Mouse (Mus musculus) Patski (cell line): ENCODE results near the gene Gm20075. TPM values are rescaled to one million over a fixed set of nuclear protein-coding genes. Genes with fewer than 3 reads are reported as not detected.
"Not testable (repeated sequence)": the region's sequence is repeated elsewhere in the genome, so short reads cannot be mapped to it uniquely, and the experiment has no call there.

Source experiments
- ATAC-seq: fragments of 100-300 bp; one replicate; pipeline ENCODE4 v1.8.0; 2021
- CTCF ChIA-PET: fragments of 350-600 bp; sonication (Branson Sonifier 250); formaldehyde crosslinking; loops from one replicate; lab custom pipeline; 2022; ENCODE audit warnings: inconsistent platforms; lab: Charles Lee
- POLR2A ChIA-PET: fragments of 350-600 bp; sonication (Branson Sonifier 250); formaldehyde crosslinking; loops from one replicate; lab custom pipeline; 2022; ENCODE audit warnings: antibody characterized with exemption, inconsistent platforms; lab: Charles Lee
- DNase-seq: peaks from one replicate; pipeline ENCODE4 v3.0.0-alpha.2; 2011; ENCODE audit warnings: low read depth, low spot score
- H3K27me3 ChIP-seq: fragments of 371-371 bp; one replicate; pipeline ENCODE4 v1.5.1; 2021
- CTCF ChIP-seq: fragments of 100-300 bp; IDR thresholded peaks from one replicate; pipeline ENCODE4 v1.5.1; 2021
- in situ Hi-C: fragments of 300-500 bp; cut with MboI; formaldehyde crosslinking; loops from 3 replicates; pipeline ENCODE4 v1.11.1; 2018; ENCODE audit warnings: low pct_unique_long_range_greater_than_20kb, mixed read lengths
- polyA plus RNA-seq: library from polyadenylated mRNA; unstranded; gene quantifications from one replicate; pipeline ENCODE4 v1.2.3, GENCODE M21; 2021

Gm20075 gene
- 26.4 TPM for polyA plus RNA-seq

GRCm38 (mm10) chr13:96081276-96081675 lies at the start of gene Gm20075:
Gm20075 (minus strand) TSS chr13:96081376.
- H3K27me3 ChIP-seq: peaks cover 11% of the 10 kb centered on the region
- ATAC-seq, in situ Hi-C loops, POLR2A ChIA-PET, CTCF ChIA-PET, DNase-seq: not testable (repeated sequence)

- POLR2A ChIA-PET: no interaction called here
Observed at GRCm38 (mm10) chr13:96129081-96129480, 47.9 kb upstream of the Gm20075 start.

GRCm38 (mm10) chr13:96126669-96127068 lies 45.5 kb upstream of the Gm20075 start:
- TF ChIP-seq CTCF: no peak
- CTCF ChIA-PET: no interaction called here
- DNase-seq (no peak), ATAC-seq (no peak)
- POLR2A ChIA-PET: interaction anchor here (0.7 kb wide), 1 partner anchor 65 kb away, joined by 3 read pairs; no protein-coding TSS in a partner anchor
- H3K27me3 ChIP-seq: peaks cover 33% of the 10 kb centered on the region
- in situ Hi-C loops: no loop called here

More at GRCm38 (mm10) chr13:96129081-96129480, 47.9 kb upstream of the Gm20075 start:
- peaks cover 48% of the 10 kb centered on the region for H3K27me3 ChIP-seq
- TF ChIP-seq CTCF: no peak
- in situ Hi-C loops: no loop called here
- CTCF ChIA-PET: no interaction called here
- no peak for ATAC-seq
- no peak for DNase-seq

GRCm38 (mm10) chr13:96125011-96125410 lies 43.8 kb upstream of the Gm20075 start:
- TF ChIP-seq CTCF: no peak
- CTCF ChIA-PET: no interaction called here
- ATAC-seq (no peak), DNase-seq (no peak)
- in situ Hi-C loops: no loop called here
- H3K27me3 ChIP-seq: peaks cover 17% of the 10 kb centered on the region
- POLR2A ChIA-PET: no interaction called here

- ChIA-PET CTCF (interaction anchor here (1.2 kb wide), 1 partner anchor 9 kb away, joined by 3 read pairs; no protein-coding TSS in a partner anchor), POLR2A (no interaction called here)
- no peak for ATAC-seq
- no peak for TF ChIP-seq CTCF
- peaks cover 39% of the 10 kb centered on the region for H3K27me3 ChIP-seq
- in situ Hi-C loops: no loop called here
- no peak for DNase-seq
Observed at GRCm38 (mm10) chr13:96112711-96113110, 31.5 kb upstream of the Gm20075 start.

GRCm38 (mm10) chr13:96110767-96111166 lies 29.6 kb upstream of the Gm20075 start:
- CTCF ChIA-PET: no interaction called here
- H3K27me3 ChIP-seq: peaks cover 30% of the 10 kb centered on the region
- in situ Hi-C loops: no loop called here
- TF ChIP-seq CTCF: no peak
- DNase-seq: no peak
- POLR2A ChIA-PET: no interaction called here
- no peak for ATAC-seq

- TF ChIP-seq CTCF: no peak
- peaks cover 33% of the 10 kb centered on the region for H3K27me3 ChIP-seq
- in situ Hi-C loops: no loop called here
- ATAC-seq: no peak
- ChIA-PET CTCF (no interaction called here), POLR2A (no interaction called here)
- no peak for DNase-seq
Observed at GRCm38 (mm10) chr13:96106367-96106766, 25.2 kb upstream of the Gm20075 start.

GRCm38 (mm10) chr13:96090929-96091328 lies 9.8 kb upstream of the Gm20075 start:
- no peak for TF ChIP-seq CTCF
- ChIA-PET POLR2A (no interaction called here), CTCF (no interaction called here)
- peaks cover 19% of the 10 kb centered on the region for H3K27me3 ChIP-seq
- in situ Hi-C loops: no loop called here
- ATAC-seq: no peak
- no peak for DNase-seq

GRCm38 (mm10) chr13:96085581-96086302 lies 4.6 kb upstream of the Gm20075 start:
- ATAC-seq (no peak), DNase-seq (no peak)
- H3K27me3 ChIP-seq: peaks cover 16% of the 10 kb centered on the region
- CTCF ChIA-PET: no interaction called here
- no peak for TF ChIP-seq CTCF
- in situ Hi-C loops: no loop called here
- POLR2A ChIA-PET: no interaction called here

- DNase-seq, CTCF ChIA-PET, POLR2A ChIA-PET, in situ Hi-C loops, ATAC-seq: not testable (repeated sequence)
- peaks cover 15% of the 10 kb centered on the region for H3K27me3 ChIP-seq
Observed at GRCm38 (mm10) chr13:96081754-96082153, 578 bp upstream of the Gm20075 start, which contains the start of gene Gm17190. Gm17190 (plus strand) TSS chr13:96082054.

GRCm38 (mm10) chr13:96073555-96073954 lies 7.6 kb downstream of the Gm20075 start:
- ATAC-seq (no peak), DNase-seq (no peak)
- peaks cover 10% of the 10 kb centered on the region for H3K27me3 ChIP-seq
- in situ Hi-C loops: no loop called here
- ChIA-PET CTCF (interaction anchor here (1.5 kb wide), 1 partner anchor 14 kb away, joined by 4 read pairs; no protein-coding TSS in a partner anchor), POLR2A (no interaction called here)
- TF ChIP-seq CTCF: no peak
